Mouse (Mus musculus) forebrain, embryonic 16.5 days (tissue): ENCODE data around the gene Msrb3. TPM values are rescaled to one million over a fixed set of nuclear protein-coding genes. Genes with fewer than 3 reads are reported as not detected.

Source experiments
- ATAC-seq: fragments of 200-750 bp; cut with Nextera tagmentation; 2 replicates; pipeline ENCODE4 v1.8.0; 2017; ENCODE audit warnings: mild to moderate bottlenecking, moderate library complexity
- H3K27ac ChIP-seq: fragments of 300-500 bp; sonication (generic); 2 replicates; pipeline ENCODE4 v1.5.1; 2014; ENCODE audit warnings: low read length, control low read depth
- H3K27me3 ChIP-seq: fragments of 300-500 bp; sonication (generic); replicated peaks from 2 replicates; pipeline ENCODE4 v1.6.1; 2014; ENCODE audit warnings: low read length; ENCODE audit not compliant: control insufficient read depth, insufficient read depth
- H3K36me3 ChIP-seq: fragments of 300-500 bp; sonication (generic); 2 replicates; pipeline ENCODE4 v1.6.1; 2014; ENCODE audit not compliant: control insufficient read depth, insufficient read depth
- H3K4me1 ChIP-seq: fragments of 300-500 bp; sonication (generic); replicated peaks from 2 replicates; pipeline ENCODE4 v1.6.1; 2014; ENCODE audit warnings: low read length; ENCODE audit not compliant: control insufficient read depth, insufficient read depth
- H3K4me2 ChIP-seq: fragments of 300-500 bp; sonication (generic); 2 replicates; pipeline ENCODE4 v1.6.1; 2014; ENCODE audit warnings: mild to moderate bottlenecking, low read length, control low read depth
- H3K4me3 ChIP-seq: fragments of 300-500 bp; sonication (generic); replicated peaks from 2 replicates; pipeline ENCODE4 v1.5.1; 2014; ENCODE audit warnings: mild to moderate bottlenecking, low read length, control low read depth
- H3K9ac ChIP-seq: fragments of 300-500 bp; sonication (generic); replicated peaks from 2 replicates; pipeline ENCODE4 v1.6.1; 2014; ENCODE audit warnings: low read depth, low read length, control low read depth
- H3K9me3 ChIP-seq: fragments of 300-500 bp; sonication (generic); 2 replicates; pipeline ENCODE4 v1.6.1; 2016; ENCODE audit warnings: low read length; ENCODE audit not compliant: control insufficient read depth
- WGBS: fragments of 180-500 bp; shearing (Covaris S2); extraction: QIAGEN DNeasy Blood & Tissue Kit; methylation state at CpG from one replicate; pipeline ENCODE4 v1.1.7; 2014; 5-methylcytosine and 5-hydroxymethylcytosine counted together
- polyA plus RNA-seq: library from polyadenylated mRNA; unstranded; fragments of >200 nt; fragmentation: Nextera tagmentation; extraction: Ambion mirVana; gene quantifications from 2 replicates; pipeline ENCODE4 v1.2.1, GENCODE M21; 2015

Msrb3 gene
- polyA plus RNA-seq, 1 experiment from 2014 or later, result 1.1 TPM

- Histone ChIP-seq H3K27me3 (no peaks in the 10 kb centered on the region), H3K9me3 (no peaks in the 10 kb centered on the region), H3K4me1 (peaks cover 12% of the 10 kb centered on the region), H3K4me2 (no peak overlapping the region), H3K4me3 (no peak overlapping the region), H3K9ac (no peak overlapping the region), H3K36me3 (no peaks in the 10 kb centered on the region), H3K27ac (no peak overlapping the region)
- ATAC-seq, result no peak
- 98% methylated on average over 2 of the region's 2 CpGs for WGBS
Observed at GRCm38 (mm10) chr10:120734364-120734763, 164.5 kb downstream of the Msrb3 start.

Other genes starting within 250 kb of the Msrb3 start
- gene Lemd3, start 80.2 kb upstream of the Msrb3 start, polyA plus RNA-seq, result 3.3 and 3.6 TPM in 2 replicates
- 2.1 and 3.0 TPM in 2 replicates for gene Wif1, start 134.9 kb upstream of the Msrb3 start, polyA plus RNA-seq